Mouse (Mus musculus): ENCODE results near the gene Nin.
A peak's percentile ranks its signal among the peaks of the same experiment; 100 is the strongest.

The Nin gene

GRCm38 (mm10) chr12:70082935-70083532, 30.5 kb downstream of the Nin start:
- no peak for DNase-seq (ENCODE audit: low read depth)

GRCm38 (mm10) chr12:70082485-70082884, 31.0 kb downstream of the Nin start:
- DNase-seq (ENCODE audit: low read depth), result no peak

DNA sequence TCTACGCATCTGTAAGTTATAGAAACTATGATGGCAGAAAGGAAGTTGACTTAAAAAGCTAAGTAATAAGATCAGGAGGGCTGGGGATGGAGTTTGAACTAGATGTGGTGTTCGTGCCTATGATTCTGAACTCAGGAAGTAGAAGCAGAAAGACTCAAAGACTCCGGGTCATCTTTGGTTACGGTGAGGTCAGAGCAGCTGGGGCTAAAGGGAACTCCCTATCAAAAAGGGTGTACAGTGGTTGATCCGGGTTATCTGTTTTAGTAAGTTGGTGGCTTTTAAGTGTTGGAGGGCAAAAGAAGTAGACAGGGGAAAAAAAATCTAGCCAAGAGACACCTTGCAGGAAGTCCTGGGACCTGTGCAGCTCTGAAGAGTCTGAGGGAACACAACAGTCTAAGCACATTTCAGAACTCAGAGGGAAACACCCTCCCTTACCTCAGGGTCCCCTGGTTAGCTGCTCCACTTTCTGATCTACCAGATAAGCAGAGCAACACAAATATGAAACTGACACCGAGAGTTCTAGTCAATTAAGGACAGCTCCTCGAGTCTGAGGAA, 35.0 kb downstream of the Nin start:
- DNase-seq (ENCODE audit: low read depth), result no peak

DNA sequence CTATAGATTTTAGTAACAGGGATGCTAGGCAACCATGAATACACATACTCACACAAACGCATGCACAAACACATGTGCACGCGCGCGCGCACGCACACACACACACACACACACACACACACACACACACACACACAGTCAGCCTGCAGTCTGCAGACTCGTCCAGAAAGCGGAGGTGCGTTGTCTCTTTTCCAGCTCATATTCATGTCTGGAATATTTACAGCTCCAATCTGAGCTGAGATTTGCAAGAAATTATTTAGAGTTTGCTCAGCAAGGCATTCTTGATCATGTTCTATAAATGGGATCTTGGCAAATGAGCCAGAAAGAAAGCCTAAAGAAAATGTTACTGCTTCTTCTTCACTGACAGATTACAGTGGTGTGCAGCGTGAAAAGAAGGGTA, 37.0 kb downstream of the Nin start:
- no peak for DNase-seq (ENCODE audit: low read depth)

DNA sequence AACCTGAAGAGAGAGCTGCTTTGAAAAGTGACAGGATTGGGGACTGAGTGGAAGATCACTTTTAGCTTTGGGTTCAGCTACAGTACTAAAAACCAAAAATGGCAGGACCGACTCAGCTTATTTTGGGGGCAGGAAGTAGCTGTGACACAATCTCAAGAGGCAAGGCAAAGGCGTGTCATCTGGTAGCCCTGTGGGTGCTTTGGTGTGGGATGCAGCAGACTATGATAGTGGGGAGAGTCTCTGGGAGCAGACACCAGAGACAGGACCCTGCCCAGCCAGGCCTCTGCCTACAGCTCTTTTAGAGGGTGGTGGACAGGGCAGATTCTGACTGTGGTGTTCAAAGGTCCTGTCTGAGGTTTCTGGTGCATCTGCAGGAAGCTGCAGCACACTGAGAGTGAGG, 38.5 kb downstream of the Nin start:
- no peak for DNase-seq (ENCODE audit: low read depth)

DNA sequence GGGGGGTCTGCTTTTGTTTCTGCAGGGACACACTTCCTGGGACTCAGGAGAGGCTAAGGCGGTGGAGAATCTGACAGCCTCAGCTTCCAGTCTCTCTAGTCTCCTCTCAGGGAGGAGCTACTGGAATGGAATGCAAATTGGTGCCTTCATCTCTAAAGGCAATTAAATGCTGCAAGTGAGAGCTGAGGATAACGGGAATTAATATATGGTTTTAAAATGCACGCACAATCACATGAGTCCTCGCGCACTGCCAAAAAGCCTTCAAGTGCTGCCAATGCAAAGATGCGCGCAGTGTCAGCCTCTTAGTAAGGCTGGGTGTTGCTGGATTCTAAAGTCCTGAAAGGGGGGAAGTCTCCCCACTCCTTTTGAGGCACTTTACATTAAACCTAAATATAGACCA, 42.6 kb downstream of the Nin start:
- no peak for DNase-seq (ENCODE audit: low read depth)

- DNase-seq (ENCODE audit: low read depth), result no peak
These were observed 43.2 kb downstream of the Nin start for GRCm38 (mm10) chr12:70070306-70070705.

GRCm38 (mm10) chr12:70068647-70069257, 44.8 kb downstream of the Nin start:
- DNase-seq (ENCODE audit: low read depth), result no peak

- no peak for DNase-seq (ENCODE audit: low read depth)
These were observed 45.7 kb downstream of the Nin start for GRCm38 (mm10) chr12:70067849-70068248.

GRCm38 (mm10) chr12:70062114-70062513, 51.4 kb downstream of the Nin start:
- peak; percentile 39 for DNase-seq (ENCODE audit: low read depth)

- no peak for DNase-seq (ENCODE audit: low read depth)
These were observed 54.3 kb downstream of the Nin start for GRCm38 (mm10) chr12:70058956-70059851.

GRCm38 (mm10) chr12:70050699-70051098, 62.8 kb downstream of the Nin start:
- no peak for DNase-seq (ENCODE audit: low read depth)

DNA sequence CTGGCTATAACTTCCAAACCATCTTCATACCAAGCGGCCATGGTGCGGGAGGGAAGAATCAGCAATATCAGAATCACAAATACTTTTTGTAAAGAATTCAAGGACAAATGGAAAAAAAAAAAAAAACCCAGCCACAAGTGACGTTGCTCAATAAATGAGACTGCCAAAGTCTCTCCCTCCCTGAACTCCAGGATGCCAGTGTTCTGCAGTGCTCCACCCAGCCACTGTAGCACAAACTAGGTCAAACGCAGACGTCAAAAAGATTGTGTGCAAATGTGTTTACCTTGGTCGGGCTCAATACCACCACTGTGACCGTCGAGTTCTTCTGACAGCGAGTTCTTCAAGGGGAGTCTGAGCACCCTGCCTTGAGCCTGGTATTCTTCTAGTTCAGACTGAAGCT, 64.8 kb downstream of the Nin start:
- DNase-seq (ENCODE audit: low read depth), result no peak

DNA sequence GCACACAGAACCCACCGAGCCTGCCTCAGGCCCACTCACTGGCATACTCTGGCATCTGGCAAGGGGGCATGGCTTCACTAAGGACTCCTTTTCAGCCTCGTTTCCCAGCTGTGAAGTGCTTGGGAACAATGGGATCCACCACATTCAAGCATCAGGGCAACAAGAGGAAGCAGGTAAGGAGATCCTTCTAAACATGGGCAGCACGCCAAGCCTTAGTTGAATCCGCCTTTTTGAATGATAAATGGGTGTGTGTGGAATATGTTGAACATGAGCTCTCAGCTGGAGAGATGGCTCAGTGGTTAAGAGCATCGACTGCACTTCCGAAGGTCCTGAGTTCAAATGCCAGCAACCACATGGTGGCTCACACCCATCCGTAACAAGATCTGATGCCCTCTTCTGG, 66.2 kb downstream of the Nin start:
- DNase-seq (ENCODE audit: low read depth), result no peak

- no peak for DNase-seq (ENCODE audit: low read depth)
These were observed 69.2 kb downstream of the Nin start for GRCm38 (mm10) chr12:70044353-70044752.

DNA sequence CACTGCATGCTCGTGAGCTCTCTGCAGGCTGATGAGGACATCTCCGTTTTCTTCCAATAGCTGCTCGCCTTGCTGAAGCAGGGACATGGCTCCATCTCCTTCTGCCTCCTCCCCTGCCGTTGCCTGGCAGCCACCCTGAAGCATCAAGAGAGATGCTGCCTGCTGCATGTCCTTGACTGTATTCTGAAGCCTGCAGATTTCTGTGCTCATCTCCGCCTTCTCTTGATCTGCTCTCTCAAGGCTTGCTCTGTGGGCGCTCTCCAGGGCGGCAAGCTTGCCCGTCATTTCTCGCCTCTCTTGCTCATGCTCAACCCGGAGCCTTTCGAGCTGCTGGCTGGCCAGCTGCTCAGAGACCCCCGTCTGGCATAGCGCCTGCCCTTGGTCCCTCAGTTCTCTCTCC, 70.1 kb downstream of the Nin start:
- no peak for DNase-seq (ENCODE audit: low read depth)

- DNase-seq (ENCODE audit: low read depth), result no peak
These were observed 72.5 kb downstream of the Nin start for GRCm38 (mm10) chr12:70040981-70041380.

DNA sequence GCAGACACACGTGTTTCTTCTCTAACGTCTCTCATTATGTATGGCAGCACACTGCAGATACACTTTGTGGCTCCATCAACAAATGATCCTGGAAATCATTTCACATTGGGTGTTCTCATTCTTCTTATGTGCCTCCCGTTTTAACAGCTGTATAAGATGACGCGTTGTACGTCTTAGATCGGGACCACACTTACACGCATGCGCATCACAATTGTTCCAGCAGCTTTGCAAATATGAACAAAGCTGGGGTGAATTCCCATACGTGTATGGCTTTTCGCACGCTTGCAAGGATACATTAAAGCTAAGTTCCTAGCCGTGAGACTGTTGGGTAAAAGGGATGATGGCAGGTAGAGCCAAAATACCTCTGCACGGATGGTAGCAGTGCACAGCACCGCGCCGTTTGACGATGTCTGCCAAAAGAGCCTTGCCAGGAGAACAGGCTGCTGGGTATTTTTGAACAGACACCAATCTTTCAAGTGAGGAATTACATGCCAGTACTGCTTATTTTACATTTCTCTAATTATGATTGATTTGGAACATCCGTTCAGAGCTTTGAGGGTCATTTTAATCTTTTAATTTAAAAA, 76.7 kb downstream of the Nin start:
- DNase-seq (ENCODE audit: low read depth), result no peak

DNA sequence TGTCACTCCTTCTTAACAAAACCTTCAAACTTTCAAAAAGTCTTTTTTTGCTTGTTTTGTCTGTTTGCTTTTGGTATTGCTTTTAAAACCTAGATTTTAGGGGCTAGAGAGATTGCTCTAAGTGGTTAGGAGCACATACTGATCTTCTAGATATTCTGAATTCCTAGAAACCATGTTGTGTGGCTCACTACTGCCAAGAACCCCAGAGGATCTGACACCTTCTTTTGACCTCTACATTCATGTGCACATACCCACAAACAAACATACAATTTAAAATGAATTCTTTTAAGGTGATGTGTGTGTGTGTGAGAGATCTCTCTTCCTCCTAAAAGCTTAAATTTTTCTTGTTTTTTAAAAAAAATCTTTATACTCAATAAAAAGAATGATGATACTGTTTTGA, 87.3 kb downstream of the Nin start:
- no peak for DNase-seq (ENCODE audit: low read depth)

- DNase-seq (ENCODE audit: low read depth), result no peak
These were observed 88.1 kb downstream of the Nin start for GRCm38 (mm10) chr12:70025431-70025830.

GRCm38 (mm10) chr12:70023580-70023979, 89.9 kb downstream of the Nin start:
- no peak for DNase-seq (ENCODE audit: low read depth)

DNA sequence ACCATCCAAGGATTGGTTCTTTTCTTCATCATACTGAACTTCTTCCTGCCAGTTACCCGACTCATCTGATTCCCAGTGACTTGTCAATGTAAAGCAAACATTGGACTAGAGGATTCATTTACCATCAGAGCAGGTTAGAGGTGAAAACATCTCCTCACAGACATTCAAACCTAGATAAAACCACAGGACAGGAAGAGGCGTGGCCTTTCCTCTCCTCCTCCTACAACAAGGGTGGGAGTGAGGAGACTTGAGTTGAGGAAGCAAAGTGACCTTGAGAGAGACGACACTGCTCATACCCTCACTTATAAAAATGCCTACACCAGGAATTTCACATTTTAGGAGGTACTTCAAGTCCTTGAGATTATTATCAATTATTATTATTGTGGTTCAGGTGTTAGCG, 95.4 kb downstream of the Nin start:
- no peak for DNase-seq (ENCODE audit: low read depth)

DNA sequence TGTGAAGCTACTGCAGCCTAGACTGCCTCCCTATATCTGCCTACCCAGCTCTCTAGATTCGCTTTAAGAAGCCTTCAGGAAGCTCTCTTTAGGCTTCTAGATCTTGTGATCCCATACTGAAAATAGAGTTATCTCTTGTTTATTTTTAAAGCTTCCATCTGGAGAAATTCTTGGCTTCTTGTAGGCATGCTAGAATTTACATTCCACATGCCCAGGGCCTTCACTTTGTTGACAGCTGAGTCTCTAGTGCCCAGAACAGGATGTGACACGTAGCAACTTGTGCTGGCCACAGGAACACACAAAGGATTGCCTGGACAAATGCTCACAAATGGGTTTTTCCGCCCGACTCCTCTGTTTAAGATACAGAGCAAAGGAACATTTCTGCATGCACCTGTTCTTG, 97.6 kb downstream of the Nin start:
- DNase-seq (ENCODE audit: low read depth), result no peak
